ENCODE assay signal across 1 mouse cellular context in the genomic region with DNA sequence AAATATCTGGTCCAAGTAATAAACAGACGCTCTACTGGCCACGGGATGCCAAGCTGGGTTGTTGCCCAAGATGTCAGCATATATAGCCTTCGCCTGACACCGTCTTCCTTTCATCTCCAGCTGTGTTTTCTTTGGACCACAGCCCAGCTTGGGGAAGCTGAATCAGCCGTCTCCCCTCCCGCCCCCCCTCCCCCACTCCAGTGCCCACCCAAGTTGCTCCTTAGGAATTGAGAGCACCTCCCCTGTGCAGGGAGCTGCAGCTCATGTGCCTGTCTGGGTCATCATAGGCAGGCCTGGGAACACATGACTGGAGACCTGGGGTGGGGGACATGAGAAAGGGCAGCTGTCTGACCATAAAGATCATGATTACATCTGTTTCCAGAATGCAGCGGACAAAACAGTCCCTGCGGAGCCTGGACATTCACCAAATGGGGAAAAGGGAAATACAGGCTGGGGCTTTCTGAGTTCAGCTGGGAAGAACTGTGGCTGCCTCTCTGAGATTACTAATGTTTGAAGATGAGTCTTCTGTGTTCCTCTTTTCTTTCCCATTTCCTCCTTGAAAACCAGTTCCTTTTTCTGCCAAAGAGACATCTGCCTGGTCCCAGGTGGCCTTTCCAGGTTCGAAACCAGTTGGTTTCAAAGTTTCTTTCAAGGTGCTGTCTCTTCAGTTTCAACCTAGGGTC.
TF ChIP-seq lines count a peak whose summit lies in the region.

No protein-coding gene starts in this region.

TF ChIP-seq in CH12.LX, 34 proteins besides CTCF, POLR2A, EP300 and RAD21 (continued from another document):
- TF ChIP-seq ETS1 (conservative IDR thresholded peaks at IDR 0.05; ENCODE audit: low read depth, low read length): peak; percentile 51; the same call in 1 of the 2 replicates
- TF ChIP-seq USF1 (IDR thresholded peaks at IDR 0.05; ENCODE audit: low read depth, low read length): no peak
- no peak for TF ChIP-seq ZMIZ1 (IDR thresholded peaks at IDR 0.05; ENCODE audit: low read depth, low read length)
- peak; percentile 81 for TF ChIP-seq RCOR1 (conservative IDR thresholded peaks at IDR 0.05; ENCODE audit: low read depth, low read length)
- 0 out of 2 replicates have a peak, but pooled peaks have one; percentile 15 for TF ChIP-seq MAFK (IDR thresholded peaks at IDR 0.05; ENCODE audit: insufficient replicate concordance, low read length)
- TF ChIP-seq TCF12 (IDR thresholded peaks at IDR 0.05; ENCODE audit: low read depth, low read length): peak; percentile 78
- TF ChIP-seq ELF1 (IDR thresholded peaks at IDR 0.05; ENCODE audit: low read depth, low read length): 0 out of 2 replicates have a peak, but pooled peaks have one; percentile 21
- 0 out of 2 replicates have a peak, but pooled peaks have one; percentile 40 for TF ChIP-seq MAX (IDR thresholded peaks at IDR 0.05; ENCODE audit: low read length)
- TF ChIP-seq GABPA (IDR thresholded peaks at IDR 0.05; ENCODE audit: insufficient replicate concordance, low read depth, low read length): no peak
- no peak for TF ChIP-seq TBP (conservative IDR thresholded peaks at IDR 0.05; ENCODE audit: low read depth, low read length)
- TF ChIP-seq HCFC1 (IDR thresholded peaks at IDR 0.05; ENCODE audit: low read depth, low read length): no peak
- 0 out of 2 replicates have a peak, but pooled peaks have one; percentile 56 for TF ChIP-seq MYC (IDR thresholded peaks at IDR 0.05; ENCODE audit: low read depth, low read length)
- no peak for TF ChIP-seq ZC3H11A (IDR thresholded peaks at IDR 0.05; ENCODE audit: low read depth, low read length)
- TF ChIP-seq KAT2A (IDR thresholded peaks at IDR 0.05; ENCODE audit: insufficient replicate concordance, low read length): 0 out of 2 replicates have a peak, but pooled peaks have one; percentile 41
- no peak for TF ChIP-seq USF2 (conservative IDR thresholded peaks at IDR 0.05; ENCODE audit: low read depth, low read length)
